Mouse (Mus musculus) G1E (cell line): Measurements from ENCODE around the gene Btnl9. TPM values are rescaled to one million over a fixed set of nuclear protein-coding genes. Genes with fewer than 3 reads are reported as not detected.
"Not testable (repeated sequence)": the region's sequence is repeated elsewhere in the genome, so short reads cannot be mapped to it uniquely, and the experiment has no call there.

ENCODE experiments used
- ATAC-seq: 2 replicates; pipeline ENCODE4 v1.8.0; 2016; ENCODE audit warnings: mild to moderate bottlenecking; ENCODE audit not compliant: insufficient number of reproducible peaks, poor library complexity, low FRiP score, severe bottlenecking; ENCODE audit errors: extremely low read depth
- DNase-seq: peaks from one replicate; pipeline ENCODE4 v3.0.0; 2012; ENCODE audit warnings: low spot score
- H3K27me3 ChIP-seq: 2 replicates; pipeline ENCODE4 v1.6.1; 2012; ENCODE audit warnings: mild to moderate bottlenecking, low read length, inconsistent platforms; ENCODE audit not compliant: insufficient read depth
- H3K36me3 ChIP-seq: replicated peaks from 2 replicates; pipeline ENCODE3; 2012; ENCODE audit warnings: mild to moderate bottlenecking, inconsistent platforms
- H3K4me1 ChIP-seq: 2 replicates; pipeline ENCODE4 v1.6.1; 2012; ENCODE audit warnings: low read depth, low read length, inconsistent platforms, mixed read lengths; ENCODE audit not compliant: insufficient read depth
- H3K4me3 ChIP-seq: 2 replicates; pipeline ENCODE4 v1.5.1; 2012; ENCODE audit warnings: low read depth, mild to moderate bottlenecking, inconsistent platforms, low read length, moderate library complexity, mixed read lengths
- H3K9me3 ChIP-seq: replicated peaks from 2 replicates; pipeline ENCODE4 v1.6.1; 2012; ENCODE audit warnings: inconsistent platforms
- CTCF ChIP-seq: IDR thresholded peaks from 2 replicates; pipeline ENCODE4 v1.5.1; 2012; ENCODE audit warnings: low read depth, low read length, inconsistent platforms, mixed read lengths
- GATA1 ChIP-seq: IDR thresholded peaks from 2 replicates; pipeline ENCODE4 v1.6.1; 2012; ENCODE audit warnings: borderline replicate concordance, low read length, inconsistent platforms, mixed read lengths
- GATA2 ChIP-seq: IDR thresholded peaks from 2 replicates; pipeline ENCODE4 v1.6.1; 2012; ENCODE audit warnings: low read depth, low read length, inconsistent platforms, borderline replicate concordance
- POLR2AphosphoS5 ChIP-seq: IDR thresholded peaks from 2 replicates; pipeline ENCODE4 v1.6.1; 2012; ENCODE audit warnings: low read depth, low read length, inconsistent platforms; ENCODE audit not compliant: insufficient replicate concordance
- TAL1 ChIP-seq: conservative IDR thresholded peaks from 2 replicates; pipeline ENCODE4 v1.6.1; 2012; ENCODE audit warnings: low read depth, low read length, inconsistent platforms, mixed read lengths
- polyA plus RNA-seq: library from polyadenylated mRNA; stranded (reverse); fragments of >175 nt; gene quantifications from 2 replicates; pipeline ENCODE4 v1.2.3, GENCODE M21; 2012
- total RNA-seq, 2 experiments: library from RNA; stranded (forward) in 1 of 2; stranded (reverse) in 1 of 2; fragments of 200-1000 nt in 1 of 2; fragments of >200 nt in 1 of 2; fragmentation: Nextera tagmentation in 1 of 2; gene quantifications; 2 replicates each; pipeline ENCODE4 v1.2.3; 2014 to 2017

Btnl9 gene
- total and polyA plus RNA-seq, 3 experiments, result 0.22 TPM; not detected in 2

DNA sequence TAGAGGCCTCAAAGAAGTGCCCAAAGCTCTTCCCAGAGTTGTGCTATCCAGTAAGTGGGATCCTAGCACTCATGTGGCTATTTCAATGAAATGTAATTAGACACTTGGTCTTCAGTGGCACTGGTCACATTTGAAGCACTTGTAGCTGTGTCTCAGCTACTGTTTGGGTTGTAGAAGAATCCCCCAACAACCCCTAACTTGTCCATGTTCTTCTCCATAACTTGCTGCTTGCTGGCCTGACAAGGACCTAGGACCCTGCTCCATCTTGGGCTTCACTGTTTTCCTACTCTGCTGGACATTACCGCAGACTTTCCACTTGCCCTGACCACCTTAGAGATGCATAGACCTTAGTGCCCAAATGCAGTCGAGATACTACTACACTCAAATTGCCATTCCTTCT lies 15.1 kb upstream of the Btnl9 start:
- peaks cover 27% of the 10 kb centered on the region for H3K36me3 ChIP-seq
- H3K4me3 ChIP-seq, result peak overlapping the region; percentile 85
- ATAC-seq (no peak), DNase-seq (no peak)
- TF ChIP-seq GATA1 (no peak), TAL1 (no peak), CTCF (no peak), POLR2AphosphoS5 (no peak), GATA2 (no peak)
- 0 out of 2 replicates have a peak, but pooled peaks cover 2% of the 10 kb centered on the region for H3K9me3 ChIP-seq
- H3K27me3 ChIP-seq, result no peaks in the 10 kb centered on the region
- peaks cover 31% of the 10 kb centered on the region for H3K4me1 ChIP-seq

DNA sequence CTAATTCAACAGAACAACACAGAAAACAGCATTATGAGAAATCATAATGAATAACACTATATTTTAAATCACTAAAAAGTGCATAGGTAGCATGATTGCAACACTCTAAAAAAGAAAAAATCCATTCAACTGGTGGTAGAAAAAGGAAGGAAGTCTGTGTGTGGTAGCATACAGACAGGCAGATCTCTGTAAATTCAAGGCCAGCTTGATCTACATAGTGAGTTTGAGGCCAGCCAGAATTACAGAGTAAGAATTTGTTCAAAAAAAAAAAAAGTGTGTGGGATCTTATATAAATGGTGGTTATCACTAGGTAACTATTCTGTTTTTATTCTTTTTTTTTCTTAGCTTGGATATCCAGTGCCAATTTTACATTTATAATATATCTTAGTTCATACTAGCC lies 14.2 kb upstream of the Btnl9 start:
- 0 out of 2 replicates have a peak, but pooled peaks cover 2% of the 10 kb centered on the region for H3K9me3 ChIP-seq
- no peak for ATAC-seq
- no peak overlapping the region for H3K4me3 ChIP-seq
- TF ChIP-seq POLR2AphosphoS5, result no peak
- TF ChIP-seq GATA1, result no peak
- no peak for TF ChIP-seq GATA2
- no peak for TF ChIP-seq TAL1
- no peak for TF ChIP-seq CTCF
- H3K4me1 ChIP-seq, result peaks cover 23% of the 10 kb centered on the region
- H3K27me3 ChIP-seq, result no peaks in the 10 kb centered on the region
- DNase-seq, result no peak
- H3K36me3 ChIP-seq, result peaks cover 18% of the 10 kb centered on the region

- TF ChIP-seq TAL1 (no peak), GATA2 (no peak), GATA1 (no peak), CTCF (no peak), POLR2AphosphoS5 (no peak)
- DNase-seq (no peak), ATAC-seq (no peak)
- peaks cover 17% of the 10 kb centered on the region for H3K36me3 ChIP-seq
- H3K4me1 ChIP-seq, result peaks cover 22% of the 10 kb centered on the region
- H3K4me3 ChIP-seq, result no peak overlapping the region
- H3K9me3 ChIP-seq, result 0 out of 2 replicates have a peak, but pooled peaks cover 2% of the 10 kb centered on the region
- H3K27me3 ChIP-seq, result no peaks in the 10 kb centered on the region
Observed at GRCm38 (mm10) chr11:49200666-49201065, 13.7 kb upstream of the Btnl9 start.

DNA sequence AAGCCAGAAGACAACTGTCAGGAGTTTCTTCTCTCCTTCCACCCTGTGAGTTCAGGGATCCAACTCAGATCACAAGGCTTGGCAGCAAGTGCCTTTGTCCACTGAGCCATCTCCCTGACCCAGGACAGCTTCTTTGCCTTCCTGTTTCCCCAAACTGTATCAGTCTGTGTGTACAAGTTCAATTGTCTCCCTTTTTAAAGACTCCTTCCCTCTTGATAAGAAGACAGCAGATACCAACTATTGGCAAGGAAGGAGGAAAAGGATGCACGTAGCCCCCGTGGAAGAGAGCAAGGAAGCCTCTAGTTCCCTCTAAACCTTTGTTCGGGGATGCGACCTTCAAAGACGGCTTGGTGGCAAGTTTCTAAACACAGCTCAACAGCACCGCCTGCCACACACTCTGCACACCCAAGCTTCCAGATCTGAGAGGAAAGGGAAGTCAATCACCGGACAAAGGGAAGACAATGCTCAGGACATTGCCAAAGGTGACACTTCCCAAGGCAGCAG lies 8.9 kb upstream of the Btnl9 start:
- Histone ChIP-seq H3K4me1 (0 out of 2 replicates have a peak, but pooled peaks cover 2% of the 10 kb centered on the region), H3K27me3 (no peaks in the 10 kb centered on the region), H3K36me3 (peaks cover 12% of the 10 kb centered on the region), H3K4me3 (no peak overlapping the region), H3K9me3 (0 out of 2 replicates have a peak, but pooled peaks cover 2% of the 10 kb centered on the region)
- ATAC-seq, result no peak
- TF ChIP-seq TAL1, result no peak
- TF ChIP-seq GATA1, result no peak
- no peak for TF ChIP-seq CTCF
- no peak for TF ChIP-seq POLR2AphosphoS5
- no peak for TF ChIP-seq GATA2
- DNase-seq, result no peak

- ATAC-seq, H3K4me1 ChIP-seq, H3K27me3 ChIP-seq, H3K4me3 ChIP-seq, H3K36me3 ChIP-seq, DNase-seq, H3K9me3 ChIP-seq: not testable (repeated sequence)
Observed at GRCm38 (mm10) chr11:49194771-49195170, 7.8 kb upstream of the Btnl9 start.

DNA sequence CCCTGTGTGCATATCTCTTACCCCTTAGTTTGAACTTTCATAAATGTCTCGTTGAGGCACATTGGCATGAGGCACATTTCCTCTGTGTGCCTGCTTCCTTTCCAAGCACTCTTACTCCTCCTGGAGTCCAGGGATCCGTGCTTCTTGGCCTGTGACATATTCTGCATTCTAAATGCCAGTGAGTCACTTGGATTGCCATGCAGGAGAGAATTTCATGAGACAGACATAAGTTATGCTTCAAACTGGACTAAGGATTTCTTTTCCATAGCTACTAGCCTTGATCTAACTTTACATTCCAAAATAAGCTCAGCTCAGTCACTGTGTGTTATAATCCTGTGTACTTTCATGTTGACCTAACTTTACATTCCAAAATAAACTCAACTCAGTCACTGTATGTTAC lies 4.1 kb upstream of the Btnl9 start:
- H3K9me3 ChIP-seq, result no peaks in the 10 kb centered on the region
- no peak for TF ChIP-seq TAL1
- TF ChIP-seq GATA2, result no peak
- TF ChIP-seq GATA1, result no peak
- no peak for TF ChIP-seq POLR2AphosphoS5
- TF ChIP-seq CTCF, result no peak
- peaks cover 8% of the 10 kb centered on the region; the same call in 1 of the 2 replicates for H3K27me3 ChIP-seq
- DNase-seq (no peak), ATAC-seq (no peak)
- no peak overlapping the region for H3K4me3 ChIP-seq
- no peaks in the 10 kb centered on the region for H3K4me1 ChIP-seq
- H3K36me3 ChIP-seq, result no peaks in the 10 kb centered on the region
